Mouse (Mus musculus): ENCODE results near the gene Cps1. TPM values are rescaled to one million over a fixed set of nuclear protein-coding genes. Genes with fewer than 3 reads are reported as not detected.

Cps1 gene
- polyA plus RNA-seq (2014; fragmentation: Nextera tagmentation; extraction: Ambion mirVana): 0.08 TPM in 2 replicates

- no peak within 1 kb of the TSS for H3K27ac ChIP-seq (ENCODE audit: low read depth, low read length)
- H3K36me3 ChIP-seq (ENCODE audit: control insufficient read depth, insufficient read depth, low read length): no peaks in the 10 kb centered on the region
- WGBS: 86% methylated on average over 3 of the region's 3 CpGs
- ATAC-seq (ENCODE audit: low FRiP score) (no peak), DNase-seq (ENCODE audit: low spot score, missing footprints) (no peak)
- H3K4me1 ChIP-seq (ENCODE audit: control insufficient read depth, insufficient read depth, low read length): no peaks in the 10 kb centered on the region
- H3K4me3 ChIP-seq (ENCODE audit: low read depth, low read length): no peak within 1 kb of the TSS
- H3K27me3 ChIP-seq (ENCODE audit: control insufficient read depth, insufficient read depth, low read length): no peaks in the 10 kb centered on the region
- H3K4me2 ChIP-seq: no peak within 1 kb of the TSS
- no peaks in the 10 kb centered on the region for H3K9me3 ChIP-seq (ENCODE audit: control insufficient read depth, low read length)
- no peak within 1 kb of the TSS for H3K9ac ChIP-seq (ENCODE audit: low read length)
Observed at GRCm38 (mm10) chr1:67122797-67123196, at the start of gene Cps1. Gene Cps1, plus strand, starts transcription at chr1:67123026.

DNA sequence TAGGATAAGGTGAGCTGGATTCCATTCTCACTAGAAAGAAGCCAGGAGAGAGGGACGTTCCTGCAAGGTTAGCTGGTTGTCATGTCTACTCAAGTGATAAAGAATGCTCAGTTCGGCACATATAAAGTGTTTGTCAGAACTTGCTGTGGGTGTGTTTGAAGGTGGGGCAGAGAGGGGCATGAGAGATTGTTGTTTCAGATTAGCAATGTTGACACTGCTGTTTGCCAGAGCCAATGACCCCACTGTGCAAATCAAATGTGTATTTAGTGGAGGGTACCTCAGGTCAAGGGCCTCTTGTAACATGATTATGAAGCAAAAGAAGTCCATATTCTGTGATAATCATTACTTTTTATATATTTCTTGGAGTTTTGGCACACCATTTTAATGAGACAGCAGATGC, 45.1 kb upstream of the Cps1 start:
- no peak overlapping the region for H3K27ac ChIP-seq (ENCODE audit: low read depth, low read length)

GRCm38 (mm10) chr1:67078666-67079065, 44.2 kb upstream of the Cps1 start:
- ATAC-seq (ENCODE audit: low FRiP score) (no peak), DNase-seq (ENCODE audit: low spot score, missing footprints) (no peak)
- no peaks in the 10 kb centered on the region for H3K9me3 ChIP-seq (ENCODE audit: control insufficient read depth, low read length)
- no peaks in the 10 kb centered on the region for H3K4me1 ChIP-seq (ENCODE audit: control insufficient read depth, insufficient read depth, low read length)
- WGBS: 88% methylated on average over 2 of the region's 2 CpGs
- H3K27ac ChIP-seq (ENCODE audit: low read depth, low read length): no peak overlapping the region
- H3K9ac ChIP-seq (ENCODE audit: low read length): no peak overlapping the region
- H3K36me3 ChIP-seq (ENCODE audit: control insufficient read depth, insufficient read depth, low read length): no peaks in the 10 kb centered on the region
- H3K4me3 ChIP-seq (ENCODE audit: low read depth, low read length): no peak overlapping the region
- no peaks in the 10 kb centered on the region for H3K27me3 ChIP-seq (ENCODE audit: control insufficient read depth, insufficient read depth, low read length)
- no peak overlapping the region for H3K4me2 ChIP-seq

More for the DNA sequence above, 45.1 kb upstream of the Cps1 start:
- no peak for DNase-seq (ENCODE audit: low spot score, missing footprints)
- H3K4me3 ChIP-seq (ENCODE audit: low read depth, low read length): no peak overlapping the region
- no peak overlapping the region for H3K9ac ChIP-seq (ENCODE audit: low read length)
- 78% methylated on average over 2 of the region's 2 CpGs for WGBS
- H3K36me3 ChIP-seq (ENCODE audit: control insufficient read depth, insufficient read depth, low read length): no peaks in the 10 kb centered on the region
- no peaks in the 10 kb centered on the region for H3K9me3 ChIP-seq (ENCODE audit: control insufficient read depth, low read length)
- H3K4me2 ChIP-seq: no peak overlapping the region
- no peaks in the 10 kb centered on the region for H3K4me1 ChIP-seq (ENCODE audit: control insufficient read depth, insufficient read depth, low read length)
- H3K27me3 ChIP-seq (ENCODE audit: control insufficient read depth, insufficient read depth, low read length): no peaks in the 10 kb centered on the region
- no peak for ATAC-seq (ENCODE audit: low FRiP score)

- Histone ChIP-seq H3K36me3 (ENCODE audit: control insufficient read depth, insufficient read depth, low read length) (no peaks in the 10 kb centered on the region), H3K27me3 (ENCODE audit: control insufficient read depth, insufficient read depth, low read length) (no peaks in the 10 kb centered on the region), H3K9me3 (ENCODE audit: control insufficient read depth, low read length) (no peaks in the 10 kb centered on the region), H3K27ac (ENCODE audit: low read depth, low read length) (no peak overlapping the region), H3K4me3 (ENCODE audit: low read depth, low read length) (no peak overlapping the region), H3K4me1 (ENCODE audit: control insufficient read depth, insufficient read depth, low read length) (no peaks in the 10 kb centered on the region), H3K4me2 (no peak overlapping the region), H3K9ac (ENCODE audit: low read length) (no peak overlapping the region)
- no peak for DNase-seq (ENCODE audit: low spot score, missing footprints)
- no peak for ATAC-seq (ENCODE audit: low FRiP score)
- WGBS: 84% methylated on average over 7 of the region's 7 CpGs
Observed at GRCm38 (mm10) chr1:67079146-67079545, 43.7 kb upstream of the Cps1 start.

DNA sequence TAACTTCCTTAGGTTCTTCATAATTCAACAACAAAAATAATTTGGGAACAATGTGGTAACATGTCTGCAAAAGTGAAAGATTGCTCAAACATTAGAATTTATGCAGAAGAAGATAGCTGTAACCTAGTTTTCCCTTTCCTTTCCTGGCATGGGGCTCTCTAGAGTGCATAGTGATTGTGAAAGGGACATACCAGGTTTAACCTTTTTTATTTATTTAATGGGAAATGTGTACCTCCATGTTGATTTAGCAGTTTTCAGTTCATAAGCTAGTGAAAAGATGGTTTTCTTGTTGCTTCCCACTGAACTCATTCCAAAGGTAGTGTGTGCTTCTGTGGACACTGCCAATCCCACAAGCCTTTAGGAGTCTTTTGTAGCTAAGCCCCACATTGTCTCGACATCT, 30.4 kb upstream of the Cps1 start:
- WGBS: 68% methylated on average over 1 of the region's 1 CpGs
- ATAC-seq (ENCODE audit: low FRiP score) (no peak), DNase-seq (ENCODE audit: low spot score, missing footprints) (no peak)
- H3K9ac ChIP-seq (ENCODE audit: low read length): no peak overlapping the region
- H3K27me3 ChIP-seq (ENCODE audit: control insufficient read depth, insufficient read depth, low read length): no peaks in the 10 kb centered on the region
- no peaks in the 10 kb centered on the region for H3K9me3 ChIP-seq (ENCODE audit: control insufficient read depth, low read length)
- H3K4me2 ChIP-seq: no peak overlapping the region
- H3K36me3 ChIP-seq (ENCODE audit: control insufficient read depth, insufficient read depth, low read length): no peaks in the 10 kb centered on the region
- no peak overlapping the region for H3K4me3 ChIP-seq (ENCODE audit: low read depth, low read length)
- no peak overlapping the region for H3K27ac ChIP-seq (ENCODE audit: low read depth, low read length)
- H3K4me1 ChIP-seq (ENCODE audit: control insufficient read depth, insufficient read depth, low read length): no peaks in the 10 kb centered on the region

DNA sequence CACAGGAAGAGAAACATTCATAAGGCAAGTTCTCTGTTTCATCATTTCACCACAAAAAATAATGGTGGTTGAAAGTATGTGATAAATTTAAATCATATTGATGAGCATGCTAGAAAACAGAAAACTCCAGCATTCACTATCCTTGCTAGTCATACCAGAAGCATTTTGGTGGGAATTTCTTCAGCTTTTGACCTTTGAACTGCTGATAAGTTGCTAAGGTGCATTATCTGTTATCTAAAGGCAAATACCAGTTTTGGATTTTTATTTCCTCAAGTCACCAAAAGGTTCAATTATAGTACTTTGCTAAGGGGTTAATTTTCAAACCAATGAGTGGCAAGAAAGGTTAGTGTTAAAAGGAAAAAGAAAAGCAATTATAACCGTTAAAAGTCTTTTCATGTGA, 23.6 kb upstream of the Cps1 start:
- no peak overlapping the region for H3K27ac ChIP-seq (ENCODE audit: low read depth, low read length)
- no peak for DNase-seq (ENCODE audit: low spot score, missing footprints)
- WGBS: 93% methylated on average over 1 of the region's 1 CpGs
- H3K9ac ChIP-seq (ENCODE audit: low read length): no peak overlapping the region
- no peaks in the 10 kb centered on the region for H3K27me3 ChIP-seq (ENCODE audit: control insufficient read depth, insufficient read depth, low read length)
- no peaks in the 10 kb centered on the region for H3K4me1 ChIP-seq (ENCODE audit: control insufficient read depth, insufficient read depth, low read length)
- no peaks in the 10 kb centered on the region for H3K9me3 ChIP-seq (ENCODE audit: control insufficient read depth, low read length)
- H3K4me3 ChIP-seq (ENCODE audit: low read depth, low read length): no peak overlapping the region
- no peak for ATAC-seq (ENCODE audit: low FRiP score)
- H3K36me3 ChIP-seq (ENCODE audit: control insufficient read depth, insufficient read depth, low read length): no peaks in the 10 kb centered on the region
- no peak overlapping the region for H3K4me2 ChIP-seq

DNA sequence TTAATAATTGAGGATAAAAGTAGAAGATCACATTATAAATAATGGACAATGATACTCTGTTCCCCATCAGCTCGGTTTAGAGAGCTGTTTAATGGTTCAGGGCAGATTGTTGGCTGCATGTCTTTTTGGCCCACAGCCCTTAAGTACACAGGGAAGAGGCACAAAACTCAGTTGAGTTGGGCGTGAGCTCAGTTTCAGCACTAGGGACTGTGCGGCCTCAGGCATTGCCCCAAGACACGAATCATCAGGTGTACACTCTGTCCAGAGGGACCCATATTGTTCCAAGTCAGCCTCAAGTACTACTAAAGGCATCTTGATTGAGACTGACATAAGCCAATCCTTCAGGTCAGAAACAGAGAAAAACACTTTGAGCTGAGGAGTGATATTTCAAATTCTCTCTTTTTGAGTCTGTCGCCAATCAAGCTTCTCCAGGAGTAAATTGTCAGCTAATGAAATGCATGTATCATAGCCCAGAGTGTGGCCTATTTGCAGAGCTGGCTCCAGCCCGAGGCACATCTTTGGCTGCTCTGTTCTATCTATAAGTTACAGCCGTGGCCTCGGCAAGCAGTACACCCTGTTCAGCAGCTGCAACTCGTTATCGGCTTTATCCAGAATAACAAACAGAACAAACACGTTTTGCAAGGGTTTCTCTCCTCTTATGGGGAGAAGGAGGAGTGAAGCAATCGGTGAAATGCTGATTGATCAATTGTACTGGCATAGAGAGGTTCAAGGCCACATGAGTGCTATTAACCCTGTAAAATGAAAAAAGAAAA, 19.2 kb upstream of the Cps1 start:
- H3K36me3 ChIP-seq (ENCODE audit: control insufficient read depth, insufficient read depth, low read length): no peaks in the 10 kb centered on the region
- H3K4me3 ChIP-seq (ENCODE audit: low read depth, low read length): no peak overlapping the region
- no peak overlapping the region for H3K9ac ChIP-seq (ENCODE audit: low read length)
- WGBS: 76% methylated on average over 12 of the region's 12 CpGs
- no peak overlapping the region for H3K4me2 ChIP-seq
- H3K4me1 ChIP-seq (ENCODE audit: control insufficient read depth, insufficient read depth, low read length): no peaks in the 10 kb centered on the region
- H3K9me3 ChIP-seq (ENCODE audit: control insufficient read depth, low read length): no peaks in the 10 kb centered on the region
- DNase-seq (ENCODE audit: low spot score, missing footprints): no peak
- no peak overlapping the region for H3K27ac ChIP-seq (ENCODE audit: low read depth, low read length)
- no peak for ATAC-seq (ENCODE audit: low FRiP score)
- H3K27me3 ChIP-seq (ENCODE audit: control insufficient read depth, insufficient read depth, low read length): no peaks in the 10 kb centered on the region

- DNase-seq (ENCODE audit: low spot score, missing footprints) (no peak), ATAC-seq (ENCODE audit: low FRiP score) (no peak)
- no peak overlapping the region for H3K4me3 ChIP-seq (ENCODE audit: low read depth, low read length)
- no peaks in the 10 kb centered on the region for H3K4me1 ChIP-seq (ENCODE audit: control insufficient read depth, insufficient read depth, low read length)
- no peak overlapping the region for H3K9ac ChIP-seq (ENCODE audit: low read length)
- 91% methylated on average over 3 of the region's 3 CpGs for WGBS
- H3K36me3 ChIP-seq (ENCODE audit: control insufficient read depth, insufficient read depth, low read length): no peaks in the 10 kb centered on the region
- H3K27ac ChIP-seq (ENCODE audit: low read depth, low read length): no peak overlapping the region
- H3K9me3 ChIP-seq (ENCODE audit: control insufficient read depth, low read length): no peaks in the 10 kb centered on the region
- H3K4me2 ChIP-seq: no peak overlapping the region
- no peaks in the 10 kb centered on the region for H3K27me3 ChIP-seq (ENCODE audit: control insufficient read depth, insufficient read depth, low read length)
Observed at GRCm38 (mm10) chr1:67111621-67112298, 11.1 kb upstream of the Cps1 start.

DNA sequence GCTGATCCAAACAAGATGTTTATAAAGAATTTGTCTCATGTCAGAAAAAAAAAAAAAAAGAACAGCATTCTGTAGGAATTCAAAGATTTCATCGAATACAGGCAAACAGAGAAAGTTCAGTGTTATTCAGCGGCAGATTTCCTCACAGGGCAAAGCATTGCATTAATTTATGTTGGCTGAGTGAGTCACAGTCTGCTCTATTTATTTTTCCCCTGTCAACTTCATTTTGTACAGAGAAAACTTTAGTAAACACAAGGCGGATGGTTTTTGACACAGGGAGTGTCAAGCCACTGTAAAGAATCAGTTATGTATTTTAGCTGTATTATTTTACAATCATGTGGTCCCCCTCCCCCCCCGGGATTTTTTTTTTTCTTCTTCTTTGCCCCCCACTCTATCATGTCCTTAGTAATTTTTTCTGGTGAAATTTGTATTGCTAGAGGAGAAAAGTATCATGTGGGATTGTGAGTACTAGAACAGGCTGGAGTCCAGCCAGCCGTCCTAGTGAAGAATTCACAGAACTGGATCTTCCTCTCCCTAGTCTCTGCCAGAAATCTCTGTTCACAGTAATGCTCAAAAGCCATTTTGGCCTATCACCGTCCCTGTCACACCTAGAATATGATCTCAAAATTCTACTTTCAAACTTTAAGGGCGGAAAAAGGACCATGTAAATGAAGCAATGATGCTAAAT, 9.3 kb upstream of the Cps1 start:
- WGBS: 87% methylated on average over 7 of the region's 7 CpGs
- no peaks in the 10 kb centered on the region for H3K4me1 ChIP-seq (ENCODE audit: control insufficient read depth, insufficient read depth, low read length)
- no peak overlapping the region for H3K4me2 ChIP-seq
- no peak for DNase-seq (ENCODE audit: low spot score, missing footprints)
- H3K27ac ChIP-seq (ENCODE audit: low read depth, low read length): no peak overlapping the region
- H3K27me3 ChIP-seq (ENCODE audit: control insufficient read depth, insufficient read depth, low read length): no peaks in the 10 kb centered on the region
- no peak overlapping the region for H3K9ac ChIP-seq (ENCODE audit: low read length)
- no peaks in the 10 kb centered on the region for H3K36me3 ChIP-seq (ENCODE audit: control insufficient read depth, insufficient read depth, low read length)
- no peaks in the 10 kb centered on the region for H3K9me3 ChIP-seq (ENCODE audit: control insufficient read depth, low read length)
- H3K4me3 ChIP-seq (ENCODE audit: low read depth, low read length): no peak overlapping the region
- ATAC-seq (ENCODE audit: low FRiP score): no peak

Data from midbrain, embryonic 11.5 days (tissue).